Mouse (Mus musculus): ENCODE results near the gene Syne2.

Gene Syne2

GRCm38 (mm10) chr12:75866419-75867373 is 48.8 kb downstream of the Syne2 start:
- DNase-seq (ENCODE audit: low spot score in 2 of 2) = no peak

- DNase-seq (ENCODE audit: low spot score in 2 of 2) = no peak
Observed at GRCm38 (mm10) chr12:75873546-75874235, 55.8 kb downstream of the Syne2 start.

GRCm38 (mm10) chr12:75874287-75874994 is 56.5 kb downstream of the Syne2 start:
- DNase-seq (ENCODE audit: low spot score in 2 of 2) = no peak

GRCm38 (mm10) chr12:75879636-75880317 is 61.8 kb downstream of the Syne2 start:
- no peak for DNase-seq (ENCODE audit: low spot score in 2 of 2)

GRCm38 (mm10) chr12:75881554-75881953 is 63.6 kb downstream of the Syne2 start:
- no peak for DNase-seq (ENCODE audit: low spot score in 2 of 2)

GRCm38 (mm10) chr12:75886161-75886560 is 68.2 kb downstream of the Syne2 start:
- no peak for DNase-seq (ENCODE audit: low spot score in 2 of 2)

GRCm38 (mm10) chr12:75886946-75887345 is 69.0 kb downstream of the Syne2 start:
- DNase-seq (ENCODE audit: low spot score in 2 of 2) = no peak

- DNase-seq (ENCODE audit: low spot score in 2 of 2) = no peak
Observed at GRCm38 (mm10) chr12:75888721-75889120, 70.8 kb downstream of the Syne2 start.

GRCm38 (mm10) chr12:75891206-75891605 is 73.3 kb downstream of the Syne2 start:
- no peak for DNase-seq (ENCODE audit: low spot score in 2 of 2)

GRCm38 (mm10) chr12:75893392-75893791 is 75.5 kb downstream of the Syne2 start:
- no peak for DNase-seq (ENCODE audit: low spot score in 2 of 2)

- DNase-seq (ENCODE audit: low spot score in 2 of 2) = no peak
Observed at GRCm38 (mm10) chr12:75894316-75894997, 76.5 kb downstream of the Syne2 start.

GRCm38 (mm10) chr12:75894998-75895331 is 77.0 kb downstream of the Syne2 start:
- no peak for DNase-seq (ENCODE audit: low spot score in 2 of 2)

- no peak for DNase-seq (ENCODE audit: low spot score in 2 of 2)
Observed at GRCm38 (mm10) chr12:75897793-75898192, 79.9 kb downstream of the Syne2 start.

- DNase-seq (ENCODE audit: low spot score in 2 of 2) = no peak
Observed at GRCm38 (mm10) chr12:75901721-75902120, 83.8 kb downstream of the Syne2 start.

GRCm38 (mm10) chr12:75904068-75904467 is 86.1 kb downstream of the Syne2 start:
- DNase-seq (ENCODE audit: low spot score in 2 of 2) = no peak

- no peak for DNase-seq (ENCODE audit: low spot score in 2 of 2)
Observed at GRCm38 (mm10) chr12:75905304-75905703, 87.4 kb downstream of the Syne2 start.

- DNase-seq (ENCODE audit: low spot score in 2 of 2) = no peak
Observed at GRCm38 (mm10) chr12:75908466-75908865, 90.5 kb downstream of the Syne2 start.

GRCm38 (mm10) chr12:75915694-75916093 is 97.8 kb downstream of the Syne2 start:
- no peak for DNase-seq (ENCODE audit: low spot score in 2 of 2)

- no peak for DNase-seq (ENCODE audit: low spot score in 2 of 2)
Observed at GRCm38 (mm10) chr12:75918415-75918814, 100.5 kb downstream of the Syne2 start.

GRCm38 (mm10) chr12:75918914-75919313 is 101.0 kb downstream of the Syne2 start:
- no peak for DNase-seq (ENCODE audit: low spot score in 2 of 2)

- no peak for DNase-seq (ENCODE audit: low spot score in 2 of 2)
Observed at GRCm38 (mm10) chr12:75922900-75923299, 105.0 kb downstream of the Syne2 start.
